8 mouse cellular contexts compared by ENCODE assay signal in genomic region chr1:37300650-37301049, GRCm38 (mm10). TPM values are rescaled to one million over a fixed set of nuclear protein-coding genes. Genes with fewer than 3 reads are reported as not detected.
A peak's percentile ranks its signal among the peaks of the same experiment; 100 is the strongest.
DNase-seq lines count a peak whose midpoint lies in the region; ATAC-seq and TF ChIP-seq lines count a peak whose summit lies in the region.

No protein-coding gene starts in this region.

- peak overlapping the region; percentile 87 for H3K4me2 ChIP-seq in lung, embryonic 15.5 days
- peak overlapping the region; percentile 61 for H3K4me2 ChIP-seq in neural tube, embryonic 15.5 days

- TF ChIP-seq CTCF in kidney, adult 2 months (conservative IDR thresholded peaks at IDR 0.05; ENCODE audit: insufficient read depth, insufficient read length, low read depth, low read length): no peak
- no peak for TF ChIP-seq CTCF in bone marrow macrophage, adult 2 months (IDR thresholded peaks at IDR 0.05; ENCODE audit: low read depth, low read length)

- H3K4me1 ChIP-seq in kidney, adult 2 months (ENCODE audit: control insufficient read depth, insufficient read depth, low read length): no peaks in the 10 kb centered on the region
- peaks cover 23% of the 10 kb centered on the region for H3K4me1 ChIP-seq in bone marrow macrophage, adult 2 months (ENCODE audit: control insufficient read depth, insufficient read depth, low read length)
- peaks cover 10% of the 10 kb centered on the region for H3K4me1 ChIP-seq in hindbrain, embryonic 10.5 days (replicated peaks)
- peaks cover 11% of the 10 kb centered on the region for H3K4me1 ChIP-seq in lung, embryonic 15.5 days
- H3K4me1 ChIP-seq in neural tube, embryonic 15.5 days: peaks cover 22% of the 10 kb centered on the region

- no peaks in the 10 kb centered on the region for H3K9me3 ChIP-seq in hindbrain, embryonic 10.5 days
- no peaks in the 10 kb centered on the region for H3K9me3 ChIP-seq in lung, embryonic 15.5 days
- no peaks in the 10 kb centered on the region for H3K9me3 ChIP-seq in neural tube, embryonic 15.5 days (replicated peaks)

- no peak for TF ChIP-seq POLR2A in kidney, adult 2 months (IDR thresholded peaks at IDR 0.05; ENCODE audit: low read depth, low read length)
- no peak for TF ChIP-seq POLR2A in bone marrow macrophage, adult 2 months (IDR thresholded peaks at IDR 0.05; ENCODE audit: borderline replicate concordance, low read depth, low read length)

- no peak for ATAC-seq in lung, embryonic 15.5 days (ENCODE audit: borderline replicate concordance, extremely low read depth, low FRiP score, low TSS enrichment)
- ATAC-seq in neural tube, embryonic 15.5 days (ENCODE audit: low FRiP score): 0 out of 2 replicates have a peak, but pooled peaks have one; percentile 0

- no peaks in the 10 kb centered on the region for H3K36me3 ChIP-seq in kidney, adult 2 months (ENCODE audit: control insufficient read depth, insufficient read depth, low read length)
- H3K36me3 ChIP-seq in hindbrain, embryonic 10.5 days: no peaks in the 10 kb centered on the region
- H3K36me3 ChIP-seq in lung, embryonic 15.5 days: no peaks in the 10 kb centered on the region
- H3K36me3 ChIP-seq in neural tube, embryonic 15.5 days: no peaks in the 10 kb centered on the region

- peak overlapping the region; percentile 78 for H3K4me3 ChIP-seq in kidney, adult 2 months (ENCODE audit: insufficient read depth, low read depth, low read length)
- H3K4me3 ChIP-seq in bone marrow macrophage, adult 2 months (ENCODE audit: insufficient read depth, low read length): peak overlapping the region; percentile 73
- H3K4me3 ChIP-seq in hindbrain, embryonic 10.5 days: peak overlapping the region; percentile 92
- H3K4me3 ChIP-seq in lung, embryonic 15.5 days: peak overlapping the region; percentile 88
- H3K4me3 ChIP-seq in neural tube, embryonic 15.5 days (replicated peaks): peak overlapping the region; percentile 98

- 59% methylated on average over 5 of the region's 5 CpGs for WGBS in kidney, adult 2 months
- 80% methylated on average over 5 of the region's 5 CpGs for WGBS in hindbrain, embryonic 10.5 days
- WGBS in lung, embryonic 15.5 days: 37% methylated on average over 5 of the region's 5 CpGs
- WGBS in neural tube, embryonic 15.5 days: 51% methylated on average over 5 of the region's 5 CpGs

- no peaks in the 10 kb centered on the region for H3K27me3 ChIP-seq in kidney, adult 2 months (replicated peaks; ENCODE audit: control insufficient read depth, insufficient read depth, low read length)
- peaks cover 8% of the 10 kb centered on the region; the same call in 1 of the 2 replicates for H3K27me3 ChIP-seq in hindbrain, embryonic 10.5 days (ENCODE audit: insufficient read depth, poor library complexity, severe bottlenecking)
- no peaks in the 10 kb centered on the region for H3K27me3 ChIP-seq in lung, embryonic 15.5 days
- no peaks in the 10 kb centered on the region for H3K27me3 ChIP-seq in neural tube, embryonic 15.5 days (replicated peaks)

- peak overlapping the region; percentile 74; the same call in 1 of the 2 replicates for H3K9ac ChIP-seq in lung, embryonic 15.5 days
- H3K9ac ChIP-seq in neural tube, embryonic 15.5 days (replicated peaks): peak overlapping the region; percentile 95

- H3K27ac ChIP-seq in kidney, adult 2 months (ENCODE audit: insufficient read depth, low read depth, low read length): no peak overlapping the region
- peak overlapping the region; percentile 68 for H3K27ac ChIP-seq in bone marrow macrophage, adult 2 months (ENCODE audit: insufficient read depth, low read depth, low read length)
- peak overlapping the region; percentile 89; the same call in 1 of the 2 replicates for H3K27ac ChIP-seq in hindbrain, embryonic 10.5 days
- no peak overlapping the region for H3K27ac ChIP-seq in lung, embryonic 15.5 days
- H3K27ac ChIP-seq in neural tube, embryonic 15.5 days (replicated peaks): no peak overlapping the region

- no peak for DNase-seq in kidney, adult 2 months
- DNase-seq in kidney, postnatal 14 days: no peak
- peak; percentile 4 for DNase-seq in hindbrain, embryonic 10.5 days (ENCODE audit: low spot score)
- DNase-seq in urinary bladder, postnatal 25 days (ENCODE audit: low spot score): no peak
- DNase-seq in thymus, adult 18-20 months: no peak

RNA-seq across cellular contexts. Expression of gene Inpp4a, which starts 1.0 kb away (rescaled TPM):
- polyA plus RNA-seq in kidney, adult 2 months (2012; rRNA removed): 7.5 and 7.7 TPM in 2 replicates
- 40.1 and 40.7 TPM in 2 replicates for polyA plus RNA-seq in bone marrow macrophage, adult 2 months (2012; ENCODE audit: insufficient read depth, insufficient read length, missing spikeins)
- 14.5 and 21.8 TPM in 2 replicates for polyA plus RNA-seq in hindbrain, embryonic 10.5 days (2016; fragmentation: Nextera tagmentation; extraction: Ambion mirVana)
- 12.0 and 13.6 TPM in 2 replicates for polyA plus RNA-seq in lung, embryonic 15.5 days (2015; fragmentation: Nextera tagmentation; extraction: Ambion mirVana)
- 57.2 and 67.4 TPM in 2 replicates for polyA plus RNA-seq in neural tube, embryonic 15.5 days (2015; fragmentation: Nextera tagmentation; extraction: Ambion mirVana)

Comparison
In these comparisons a context has a peak if more than half of its experiments do, and no peak if none do; other contexts are left out.
1. H3K27ac ChIP-seq: peak in bone marrow macrophage, adult 2 months (single experiment) and hindbrain, embryonic 10.5 days (single experiment); none in kidney, adult 2 months (single experiment), lung, embryonic 15.5 days (single experiment) and neural tube, embryonic 15.5 days (single experiment).
2. Peak in every context shown above with its lines, with median percentiles within 50 percentile points of each other: H3K4me3 ChIP-seq.